Mouse (Mus musculus) small intestine, adult 2 months (tissue): Measurements from ENCODE around the gene BC048562. TPM values are rescaled to one million over a fixed set of nuclear protein-coding genes. Genes with fewer than 3 reads are reported as not detected.

Experiments
- H3K27ac ChIP-seq: fragments of 200-500 bp; 2 replicates; pipeline ENCODE4 v1.5.1; 2012; ENCODE audit warnings: low read depth, low read length, control low read depth, inconsistent platforms; ENCODE audit not compliant: insufficient read depth
- H3K27me3 ChIP-seq: fragments of 200-500 bp; 2 replicates; pipeline ENCODE4 v1.6.1; 2012; ENCODE audit warnings: mild to moderate bottlenecking, moderate library complexity, low read length, inconsistent platforms; ENCODE audit not compliant: control insufficient read depth, insufficient read depth
- H3K36me3 ChIP-seq: fragments of 200-500 bp; 2 replicates; pipeline ENCODE4 v1.6.1; 2012; ENCODE audit warnings: mild to moderate bottlenecking, low read length, control low read depth, inconsistent platforms; ENCODE audit not compliant: control insufficient read depth, insufficient read depth
- H3K4me1 ChIP-seq: fragments of 200-500 bp; 2 replicates; pipeline ENCODE4 v1.6.1; 2012; ENCODE audit warnings: low read length, inconsistent platforms, mixed read lengths; ENCODE audit not compliant: control insufficient read depth, insufficient read depth, insufficient read length
- H3K4me3 ChIP-seq: fragments of 200-500 bp; 2 replicates; pipeline ENCODE4 v1.5.1; 2012; ENCODE audit warnings: low read depth, mild to moderate bottlenecking, control low read depth, inconsistent platforms, low read length, moderate library complexity
- CTCF ChIP-seq: fragments of 200-500 bp; IDR thresholded peaks from 2 replicates; pipeline ENCODE4 v1.5.1; 2012; ENCODE audit warnings: low read depth, mild to moderate bottlenecking, control low read depth, inconsistent platforms, low read length, moderate library complexity, mixed read lengths; ENCODE audit not compliant: insufficient replicate concordance, insufficient read length; ENCODE audit errors: extremely low read depth
- POLR2A ChIP-seq: fragments of 200-500 bp; IDR thresholded peaks from 2 replicates; pipeline ENCODE4 v1.6.1; 2012; ENCODE audit warnings: low read depth, mild to moderate bottlenecking, control low read depth, inconsistent platforms, low read length, moderate library complexity
- WGBS: fragments of 180-500 bp; shearing (Covaris S2); methylation state at CpG from one replicate; pipeline ENCODE4 v1.1.7; 2018; 5-methylcytosine and 5-hydroxymethylcytosine counted together
- polyA plus RNA-seq: library from polyadenylated mRNA; depleted of rRNA; stranded (reverse); fragments of >200 nt; gene quantifications from 2 replicates; pipeline ENCODE4 v1.2.3, GENCODE M21; 2012

Gene BC048562
- polyA plus RNA-seq, 1 experiment = not detected

- TF ChIP-seq POLR2A (no peak), CTCF (no peak)
- 90% methylated on average over 3 of the region's 3 CpGs for WGBS
- no peaks in the 10 kb centered on the region for H3K27me3 ChIP-seq
These were observed 38.0 kb upstream of the BC048562 start for GRCm38 (mm10) chr9:108398324-108398723.

GRCm38 (mm10) chr9:108401186-108401960 lies 34.9 kb upstream of the BC048562 start:
- H3K36me3 ChIP-seq = no peaks in the 10 kb centered on the region
- no peaks in the 10 kb centered on the region for H3K27me3 ChIP-seq
- no peak overlapping the region for H3K4me3 ChIP-seq
- peak overlapping the region; percentile 9 for H3K27ac ChIP-seq
- TF ChIP-seq POLR2A (no peak), CTCF (no peak)
- H3K4me1 ChIP-seq = peaks cover 2% of the 10 kb centered on the region; the same call in 1 of the 2 replicates
- WGBS = 58% methylated on average over 7 of the region's 7 CpGs

More at GRCm38 (mm10) chr9:108398324-108398723, 38.0 kb upstream of the BC048562 start:
- Histone ChIP-seq H3K4me1 (no peaks in the 10 kb centered on the region; the same call in 1 of the 2 replicates), H3K4me3 (no peak overlapping the region), H3K27ac (no peak overlapping the region), H3K36me3 (peaks cover 2% of the 10 kb centered on the region)

- no peak for TF ChIP-seq CTCF
- TF ChIP-seq POLR2A = no peak
- WGBS = 80% methylated on average over 4 of the region's 4 CpGs
- Histone ChIP-seq H3K27me3 (no peaks in the 10 kb centered on the region), H3K36me3 (no peaks in the 10 kb centered on the region), H3K27ac (no peak overlapping the region), H3K4me1 (peaks cover 2% of the 10 kb centered on the region; the same call in 1 of the 2 replicates), H3K4me3 (no peak overlapping the region)
These were observed 33.2 kb upstream of the BC048562 start for GRCm38 (mm10) chr9:108403081-108403480.

GRCm38 (mm10) chr9:108404451-108404850 lies 31.8 kb upstream of the BC048562 start:
- peaks cover 2% of the 10 kb centered on the region; the same call in 1 of the 2 replicates for H3K4me1 ChIP-seq
- no peak overlapping the region for H3K27ac ChIP-seq
- 46% methylated on average over 8 of the region's 8 CpGs for whole genome bisulfite sequencing
- no peaks in the 10 kb centered on the region for H3K36me3 ChIP-seq
- no peak overlapping the region for H3K4me3 ChIP-seq
- no peaks in the 10 kb centered on the region for H3K27me3 ChIP-seq
- TF ChIP-seq CTCF = no peak

- WGBS = 85% methylated on average over 4 of the region's 4 CpGs
- Histone ChIP-seq H3K4me1 (0 out of 2 replicates have a peak, but pooled peaks cover 2% of the 10 kb centered on the region), H3K4me3 (no peak overlapping the region), H3K27me3 (no peaks in the 10 kb centered on the region), H3K27ac (no peak overlapping the region), H3K36me3 (no peaks in the 10 kb centered on the region)
- TF ChIP-seq CTCF = no peak
- no peak for TF ChIP-seq POLR2A
These were observed 26.7 kb upstream of the BC048562 start for GRCm38 (mm10) chr9:108409535-108409934.

- H3K27me3 ChIP-seq = no peaks in the 10 kb centered on the region
- no peaks in the 10 kb centered on the region for H3K4me1 ChIP-seq
- H3K4me3 ChIP-seq = no peak overlapping the region
- no peaks in the 10 kb centered on the region for H3K36me3 ChIP-seq
- TF ChIP-seq CTCF = no peak
- no peak for TF ChIP-seq POLR2A
- no peak overlapping the region for H3K27ac ChIP-seq
- 82% methylated on average over 9 of the region's 9 CpGs for WGBS
These were observed 24.8 kb upstream of the BC048562 start for GRCm38 (mm10) chr9:108411381-108411942.

GRCm38 (mm10) chr9:108412221-108412620 lies 24.1 kb upstream of the BC048562 start:
- H3K36me3 ChIP-seq = no peaks in the 10 kb centered on the region
- H3K27me3 ChIP-seq = no peaks in the 10 kb centered on the region
- 65% methylated on average over 1 of the region's 1 CpGs for WGBS

More at GRCm38 (mm10) chr9:108412221-108412620, 24.1 kb upstream of the BC048562 start:
- no peak overlapping the region for H3K27ac ChIP-seq
- H3K4me1 ChIP-seq = no peaks in the 10 kb centered on the region
- H3K4me3 ChIP-seq = no peak overlapping the region
- TF ChIP-seq CTCF (no peak), POLR2A (no peak)
